Mouse (Mus musculus) adrenal gland, adult 2 months (tissue): Measurements from ENCODE around the gene Mn1. TPM values are rescaled to one million over a fixed set of nuclear protein-coding genes. Genes with fewer than 3 reads are reported as not detected.

Source experiments
- DNase-seq: peaks from one replicate; pipeline ENCODE4 v3.0.0; 2021
- polyA plus RNA-seq: library from polyadenylated mRNA; depleted of rRNA; stranded (reverse); fragments of >200 nt; gene quantifications from 2 replicates; pipeline ENCODE4 v1.2.3, GENCODE M21; 2012; rRNA removed
- total RNA-seq, 2 experiments: library from RNA; stranded (reverse); gene quantifications; 2 replicates each; pipeline ENCODE4 v1.2.3; 2021

Gene Mn1
- total and polyA plus RNA-seq, 3 experiments: 3.0 to 5.6 (median 4.8) TPM

GRCm38 (mm10) chr5:111476141-111476540, 59.0 kb downstream of the Mn1 start:
- no peak for DNase-seq

DNA sequence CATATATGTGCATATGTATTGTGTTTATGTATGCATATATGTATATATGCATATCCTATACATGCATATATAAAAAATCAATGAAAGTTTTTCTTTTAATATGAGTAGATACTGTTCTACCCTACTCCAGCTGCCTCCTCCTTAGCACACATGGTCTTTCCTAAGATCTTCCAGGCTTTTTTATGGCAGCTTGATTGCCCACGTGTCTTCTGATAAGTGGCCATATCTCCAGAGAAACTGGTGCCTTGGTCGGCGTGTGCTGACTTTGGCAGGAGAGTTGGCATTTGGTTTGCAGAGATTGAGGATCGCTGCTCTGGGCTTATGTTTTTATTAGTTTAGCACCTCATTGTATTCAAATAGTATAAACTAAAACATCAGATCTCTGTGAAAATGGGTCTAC, 68.7 kb downstream of the Mn1 start:
- no peak for DNase-seq

GRCm38 (mm10) chr5:111489022-111489616, 72.0 kb downstream of the Mn1 start:
- DNase-seq: no peak

DNA sequence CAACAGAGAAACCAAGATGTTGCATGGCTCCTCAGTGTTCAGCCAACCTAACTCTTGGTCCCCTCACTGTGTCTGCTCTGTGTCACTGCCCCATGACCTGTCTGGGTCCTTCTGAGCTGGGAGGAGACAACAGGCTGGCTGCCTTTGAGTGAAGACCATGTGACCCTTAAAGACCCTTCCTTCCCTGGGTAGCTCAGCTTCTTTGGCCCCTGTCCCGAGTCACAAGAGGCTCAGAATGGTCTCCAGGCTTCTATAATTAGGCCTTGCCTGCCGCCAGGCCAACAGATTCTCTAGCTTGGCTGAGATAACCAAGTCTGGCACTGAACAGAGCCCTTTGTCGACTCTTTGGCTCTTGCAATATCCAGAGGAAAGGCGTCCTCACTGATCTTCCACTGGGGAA, 73.4 kb downstream of the Mn1 start:
- DNase-seq: no peak

GRCm38 (mm10) chr5:111491485-111491884, 74.3 kb downstream of the Mn1 start:
- no peak for DNase-seq

- no peak for DNase-seq
Measured at GRCm38 (mm10) chr5:111500036-111500435, 82.9 kb downstream of the Mn1 start.

DNA sequence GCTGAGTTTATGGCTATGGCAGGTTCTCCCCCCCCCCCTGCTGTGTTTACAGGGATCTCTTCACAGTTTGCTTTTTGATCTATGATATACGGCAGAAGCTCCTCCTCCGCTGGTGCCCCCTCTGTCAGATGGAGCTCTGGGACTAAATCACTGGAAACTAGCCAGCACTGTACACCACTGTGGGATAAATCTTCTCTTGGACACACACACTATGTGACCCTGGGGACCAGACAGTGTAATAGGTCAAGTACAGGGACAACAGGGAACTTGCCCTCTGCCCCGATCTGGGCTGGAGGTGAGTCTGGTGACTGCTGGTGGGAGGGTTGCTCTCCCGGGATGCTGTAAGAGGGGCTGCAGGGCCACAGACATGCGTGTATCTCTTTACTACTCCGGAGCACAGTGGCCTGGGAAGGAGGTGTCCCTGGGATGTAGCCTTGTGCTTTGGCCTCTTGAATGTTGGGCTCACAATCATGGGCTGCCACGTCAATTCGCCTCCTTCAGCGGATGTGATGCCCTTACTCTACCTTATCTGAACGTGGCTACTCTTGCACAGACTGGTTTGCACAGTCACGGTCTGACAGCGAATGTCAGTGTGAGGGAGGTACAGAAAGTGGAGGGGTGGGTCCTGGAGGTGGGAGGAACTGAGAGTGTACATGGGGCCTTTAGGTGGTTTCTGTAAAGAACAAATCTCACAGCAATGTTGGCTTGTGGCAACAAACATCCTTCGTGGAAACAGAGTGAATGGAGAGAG, 84.7 kb downstream of the Mn1 start:
- DNase-seq: no peak

DNA sequence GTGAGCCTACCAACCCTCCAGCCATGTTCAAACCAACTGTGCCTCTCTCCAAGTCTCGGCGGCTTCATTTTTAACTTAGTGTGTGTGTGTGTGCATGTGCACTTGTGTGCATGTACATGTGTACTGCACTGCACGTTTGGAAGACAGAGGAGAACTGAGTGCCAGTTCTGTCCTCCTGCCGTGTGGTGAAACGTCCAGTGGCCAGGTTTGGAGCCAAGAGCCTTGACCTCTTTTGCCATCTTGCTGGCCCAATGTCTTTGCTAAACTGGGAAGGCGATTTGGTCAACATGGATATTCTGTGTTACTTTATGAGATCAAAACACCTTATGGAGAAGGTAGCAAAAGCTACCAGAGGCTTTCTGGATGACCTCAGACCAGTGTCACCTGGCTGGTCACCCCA, 88.1 kb downstream of the Mn1 start:
- DNase-seq: peak; percentile 25

- DNase-seq: no peak
Measured at GRCm38 (mm10) chr5:111505824-111506223, 88.7 kb downstream of the Mn1 start.

GRCm38 (mm10) chr5:111506410-111506809, 89.2 kb downstream of the Mn1 start:
- DNase-seq: peak; percentile 62

Other genes with a start within 250 kb of the Mn1 start
- 10 to 100 TPM; 74.7 to 90.0 TPM for gene Pitpnb, start 86.6 kb upstream of the Mn1 start, total RNA-seq
- gene Pitpnb, start 86.6 kb upstream of the Mn1 start, polyA plus RNA-seq: 41.3 and 49.5 TPM in 2 replicates